Mouse (Mus musculus): ENCODE results near the gene Cntn5. TPM values are rescaled to one million over a fixed set of nuclear protein-coding genes. Genes with fewer than 3 reads are reported as not detected.

The Cntn5 gene
- total and polyA plus RNA-seq, 3 experiments: not detected

DNA sequence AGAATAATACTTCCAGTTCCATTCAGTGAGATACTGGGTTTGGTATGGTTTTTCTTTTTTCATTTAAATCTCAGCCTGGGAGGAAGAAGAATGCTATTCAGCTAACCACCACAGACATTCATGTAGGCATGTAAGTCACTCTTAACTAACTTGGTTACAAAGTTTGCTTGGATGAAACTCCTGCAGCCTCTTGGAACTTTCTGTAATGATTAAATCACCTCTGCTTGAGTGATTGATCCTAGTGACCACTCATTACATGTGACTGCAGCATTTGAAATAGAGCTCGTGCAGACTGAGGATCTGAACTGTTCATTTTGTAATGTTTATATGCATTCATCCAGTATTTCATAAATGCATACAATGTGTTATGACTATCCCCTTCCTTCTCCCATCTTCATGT is 1258.3 kb downstream of the Cntn5 start:
- no peak for DNase-seq (ENCODE audit: extremely low read depth)
- no peaks in the 10 kb centered on the region for H3K27me3 ChIP-seq (replicated peaks)
- in situ Hi-C loops (cut with MboI; ENCODE audit: low pct_ligation_motif_present, low pct_unique_long_range_greater_than_20kb, low sequenced_read_pairs) (no loop called here), dilution Hi-C loops (cut with MboI; ENCODE audit: extremely low pct_ligation_motif_present, extremely low pct_unique_long_range_greater_than_20kb, low sequenced_read_pairs) (no loop called here)
- no peak overlapping the region for H3K27ac ChIP-seq (ENCODE audit: insufficient read depth, low read depth)
- TF ChIP-seq EP300 (IDR thresholded peaks at IDR 0.05; ENCODE audit: low read length) (no peak), USF1 (IDR thresholded peaks at IDR 0.05; ENCODE audit: low read depth, low read length) (no peak), CHD1 (IDR thresholded peaks at IDR 0.05; ENCODE audit: low read depth, low read length) (no peak), TBP (conservative IDR thresholded peaks at IDR 0.05; ENCODE audit: low read depth, low read length) (no peak), POLR2A (IDR thresholded peaks at IDR 0.05; ENCODE audit: low read depth, low read length) (no peak), ZKSCAN1 (IDR thresholded peaks at IDR 0.05; ENCODE audit: borderline replicate concordance, low read depth, low read length) (no peak)
- no peak overlapping the region for H3K4me3 ChIP-seq (replicated peaks in 1 of 3; ENCODE audit: low read depth in 2 of 3, low read length in 2 of 3, poor library complexity in 1 of 3)
- no peaks in the 10 kb centered on the region for H3K79me2 ChIP-seq (replicated peaks; ENCODE audit: control insufficient read depth, extremely low read depth, insufficient read depth, poor library complexity, severe bottlenecking)
- H3K4me1 ChIP-seq (ENCODE audit: control insufficient read depth in 1 of 2, insufficient read depth in 2 of 2): no peaks in the 10 kb centered on the region
- H3K9ac ChIP-seq (ENCODE audit: insufficient read depth, low read depth): no peak overlapping the region
- no peak overlapping the region for H3K4me2 ChIP-seq (ENCODE audit: insufficient read depth, low read depth, poor library complexity, severe bottlenecking)
- H3K36me3 ChIP-seq (replicated peaks in 1 of 2; ENCODE audit: control insufficient read depth in 1 of 2, insufficient read depth in 1 of 2, low read length in 1 of 2): no peaks in the 10 kb centered on the region
- peaks cover 21% of the 10 kb centered on the region for H3K9me3 ChIP-seq (replicated peaks; ENCODE audit: low read length)

Measured in CH12.LX (cell line).